9 mouse cellular contexts compared by ENCODE assay signal in the genomic region with DNA sequence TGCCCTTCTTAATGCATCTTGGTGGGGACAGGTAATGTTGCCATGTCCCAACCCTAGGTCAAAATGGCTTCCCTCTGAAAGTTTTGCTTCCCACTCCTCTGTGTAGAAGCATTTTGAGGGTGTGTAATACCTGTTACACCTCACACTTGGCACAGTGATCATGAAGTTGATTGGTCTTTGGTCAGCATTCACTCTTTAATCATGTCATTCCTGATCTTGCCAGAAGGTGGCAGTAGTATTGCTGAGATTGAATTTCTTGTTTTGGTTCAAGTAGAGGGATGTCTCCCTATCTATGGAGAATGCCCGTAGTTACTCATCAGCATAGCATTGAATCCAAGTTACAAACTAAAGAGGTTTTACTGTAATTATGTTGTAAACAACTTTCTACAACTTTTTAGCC.
DNase-seq lines count a peak whose midpoint lies in the region; ATAC-seq and TF ChIP-seq lines count a peak whose summit lies in the region.
"Had no signal": no experiment of that assay in that cellular context is flagged by ENCODE, and none has a peak within 500 bp of the region (broad histone marks: within the 10 kb centered on the region; RNA-seq: fewer than 3 reads in every experiment).

No protein-coding gene starts in this region.

- DNase-seq in heart, postnatal 0 days (ENCODE audit: low spot score) = peak; percentile 29
- DNase-seq in heart, adult 11 months = no peak
- peak; percentile 8 for DNase-seq in thymus, postnatal 14 days
- DNase-seq in thymus, postnatal 36 days = no peak
- no peak for DNase-seq in right cerebral cortex, postnatal 4 days

- no peaks in the 10 kb centered on the region for H3K27me3 ChIP-seq in heart, postnatal 0 days (ENCODE audit: control insufficient read depth, insufficient read depth, low read length)
- no peaks in the 10 kb centered on the region for H3K27me3 ChIP-seq in intestine, postnatal 0 days (replicated peaks; ENCODE audit: control insufficient read depth, insufficient read depth, low read length)
- H3K27me3 ChIP-seq: liver, embryonic 15.5 days had no signal

- H3K27ac ChIP-seq in heart, postnatal 0 days (ENCODE audit: low read depth) = no peak overlapping the region
- no peak overlapping the region for H3K27ac ChIP-seq in intestine, postnatal 0 days (ENCODE audit: low read depth, low read length)
- H3K27ac ChIP-seq: liver, embryonic 15.5 days had no signal

- TF ChIP-seq EP300 in heart, postnatal 0 days (IDR thresholded peaks at IDR 0.05; ENCODE audit: low read depth) = no peak

- no peak for ATAC-seq in heart, postnatal 0 days (ENCODE audit: insufficient read depth, low read depth)
- ATAC-seq in common myeloid progenitor, adult 5-6 weeks (replicated peaks; ENCODE audit: low read depth, poor library complexity, severe bottlenecking) = peak; percentile 82
- no peak for ATAC-seq in intestine, postnatal 0 days
- peak; percentile 36; the same call in 1 of the 2 replicates for ATAC-seq in monocyte, adult 5-6 weeks (replicated peaks; ENCODE audit: insufficient number of reproducible peaks, low FRiP score, low TSS enrichment, poor library complexity, severe bottlenecking)

- H3K36me3 ChIP-seq in heart, postnatal 0 days (replicated peaks; ENCODE audit: control insufficient read depth, insufficient read depth, low read length) = no peaks in the 10 kb centered on the region
- no peaks in the 10 kb centered on the region for H3K36me3 ChIP-seq in intestine, postnatal 0 days (ENCODE audit: control insufficient read depth, insufficient read depth)
- H3K36me3 ChIP-seq: liver, embryonic 15.5 days had no signal

- no peaks in the 10 kb centered on the region for H3K9me3 ChIP-seq in heart, postnatal 0 days (replicated peaks; ENCODE audit: control insufficient read depth, low read length)
- no peaks in the 10 kb centered on the region for H3K9me3 ChIP-seq in intestine, postnatal 0 days (ENCODE audit: control insufficient read depth)
- H3K9me3 ChIP-seq: liver, embryonic 15.5 days had no signal

- H3K4me3 ChIP-seq in heart, postnatal 0 days (ENCODE audit: low read depth, low read length) = no peak overlapping the region
- no peak overlapping the region for H3K4me3 ChIP-seq in intestine, postnatal 0 days (ENCODE audit: low read depth, low read length)
- H3K4me3 ChIP-seq: liver, embryonic 15.5 days had no signal

- 9% methylated on average over 1 of the region's 1 CpGs for WGBS in heart, postnatal 0 days
- 6% methylated on average over 1 of the region's 1 CpGs for WGBS in intestine, postnatal 0 days

- H3K9ac ChIP-seq in heart, postnatal 0 days (replicated peaks; ENCODE audit: low read depth, low read length) = no peak overlapping the region
- H3K9ac ChIP-seq in intestine, postnatal 0 days (ENCODE audit: low read depth, low read length) = no peak overlapping the region
- H3K9ac ChIP-seq: liver, embryonic 15.5 days had no signal

- no peaks in the 10 kb centered on the region for H3K4me1 ChIP-seq in heart, postnatal 0 days (ENCODE audit: control insufficient read depth, insufficient read depth)
- H3K4me1 ChIP-seq in intestine, postnatal 0 days (replicated peaks; ENCODE audit: control insufficient read depth, insufficient read depth, low read length) = no peaks in the 10 kb centered on the region
- H3K4me1 ChIP-seq: liver, embryonic 15.5 days had no signal

- TF ChIP-seq CTCF in heart, postnatal 0 days (IDR thresholded peaks at IDR 0.05; ENCODE audit: low read depth) = peak; percentile 88
- TF ChIP-seq CTCF in intestine, postnatal 0 days (IDR thresholded peaks at IDR 0.05; ENCODE audit: low read depth) = peak; percentile 85

- no peak overlapping the region for H3K4me2 ChIP-seq in heart, postnatal 0 days (ENCODE audit: low read depth, low read length)
- H3K4me2 ChIP-seq in intestine, postnatal 0 days (replicated peaks; ENCODE audit: low read depth) = no peak overlapping the region
- H3K4me2 ChIP-seq: liver, embryonic 15.5 days had no signal

Comparison
In these comparisons a context has a peak if more than half of its experiments do, and no peak if none do; other contexts are left out.
1. DNase-seq: peak in heart, postnatal 0 days (single experiment) and thymus, postnatal 14 days (single experiment); none in heart, adult 11 months (single experiment), thymus, postnatal 36 days (0 of 2) and right cerebral cortex, postnatal 4 days (single experiment).
2. ATAC-seq: peak in common myeloid progenitor, adult 5-6 weeks (single experiment) and monocyte, adult 5-6 weeks (single experiment); none in heart, postnatal 0 days (single experiment) and intestine, postnatal 0 days (single experiment).